Mouse (Mus musculus): Measurements from ENCODE around the gene Tenm2. TPM values are rescaled to one million over a fixed set of nuclear protein-coding genes. Genes with fewer than 3 reads are reported as not detected.
A peak's percentile ranks its signal among the peaks of the same experiment; 100 is the strongest.

Tenm2 gene
- polyA plus RNA-seq (2015; fragmentation: Nextera tagmentation; extraction: Ambion mirVana) = 5.1 and 8.3 TPM in 2 replicates

GRCm38 (mm10) chr11:37235914-37236600 lies at the start of gene Tenm2:
Gene Tenm2, minus strand, starts transcription at chr11:37235964.
- Histone ChIP-seq H3K27ac (peak within 1 kb of the TSS; percentile 88), H3K4me3 (peak within 1 kb of the TSS; percentile 69), H3K4me1 (peaks cover 14% of the 10 kb centered on the region), H3K9me3 (no peaks in the 10 kb centered on the region), H3K27me3 (peaks cover 41% of the 10 kb centered on the region), H3K9ac (peak within 1 kb of the TSS; percentile 79), H3K4me2 (peak within 1 kb of the TSS; percentile 80), H3K36me3 (no peaks in the 10 kb centered on the region)
- whole genome bisulfite sequencing = under 1% methylated on average over 59 of the region's 59 CpGs
- peak; percentile 90 for ATAC-seq (ENCODE audit: insufficient number of reproducible peaks, insufficient read depth, low FRiP score, low TSS enrichment, low read depth)

DNA sequence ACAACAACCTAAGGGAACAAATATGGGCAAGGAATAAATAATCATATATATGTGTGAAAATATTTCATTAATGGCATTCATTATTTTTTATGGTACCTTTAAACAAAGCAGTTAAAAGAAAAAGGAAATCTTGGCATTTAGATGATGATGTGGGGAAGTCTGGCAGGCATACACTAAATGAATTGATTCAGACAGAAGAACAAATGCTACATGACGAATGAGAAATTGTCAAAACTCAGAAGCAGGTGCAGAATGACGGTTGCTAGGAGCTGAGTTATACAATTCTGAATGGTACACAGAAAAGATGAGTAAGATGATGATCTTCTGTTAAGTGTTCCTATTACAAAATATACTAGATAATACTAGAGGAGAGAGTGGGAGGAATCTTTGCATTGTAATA lies 49.4 kb upstream of the Tenm2 start:
- WGBS = 74% methylated on average over 2 of the region's 2 CpGs
- H3K4me1 ChIP-seq = no peaks in the 10 kb centered on the region
- H3K9ac ChIP-seq = no peak overlapping the region

GRCm38 (mm10) chr11:37248796-37249195 lies 13.0 kb upstream of the Tenm2 start:
- 72% methylated on average over 2 of the region's 2 CpGs for WGBS
- Histone ChIP-seq H3K36me3 (no peaks in the 10 kb centered on the region), H3K27me3 (no peaks in the 10 kb centered on the region), H3K9ac (no peak overlapping the region), H3K4me2 (no peak overlapping the region), H3K27ac (no peak overlapping the region), H3K4me1 (no peaks in the 10 kb centered on the region), H3K9me3 (no peaks in the 10 kb centered on the region), H3K4me3 (no peak overlapping the region)
- no peak for ATAC-seq (ENCODE audit: insufficient number of reproducible peaks, insufficient read depth, low FRiP score, low TSS enrichment, low read depth)

More for the DNA sequence above, 49.4 kb upstream of the Tenm2 start:
- no peak overlapping the region for H3K4me3 ChIP-seq
- no peaks in the 10 kb centered on the region for H3K36me3 ChIP-seq
- no peak overlapping the region for H3K27ac ChIP-seq
- H3K4me2 ChIP-seq = no peak overlapping the region
- no peak for ATAC-seq (ENCODE audit: insufficient number of reproducible peaks, insufficient read depth, low FRiP score, low TSS enrichment, low read depth)
- H3K27me3 ChIP-seq = no peaks in the 10 kb centered on the region
- H3K9me3 ChIP-seq = no peaks in the 10 kb centered on the region

GRCm38 (mm10) chr11:37237096-37237725 lies 1.4 kb upstream of the Tenm2 start:
- peak overlapping the region; percentile 88 for H3K27ac ChIP-seq
- no peak for ATAC-seq (ENCODE audit: insufficient number of reproducible peaks, insufficient read depth, low FRiP score, low TSS enrichment, low read depth)
- H3K4me1 ChIP-seq = peaks cover 14% of the 10 kb centered on the region
- H3K27me3 ChIP-seq = peaks cover 36% of the 10 kb centered on the region
- peak overlapping the region; percentile 69 for H3K4me3 ChIP-seq
- H3K36me3 ChIP-seq = no peaks in the 10 kb centered on the region
- WGBS = 25% methylated on average over 7 of the region's 7 CpGs
- H3K9me3 ChIP-seq = no peaks in the 10 kb centered on the region
- peak overlapping the region; percentile 79 for H3K9ac ChIP-seq
- peak overlapping the region; percentile 80 for H3K4me2 ChIP-seq

GRCm38 (mm10) chr11:37236601-37237083 lies 878 bp upstream of the Tenm2 start:
- WGBS = 0% methylated on average over 31 of the region's 31 CpGs
- Histone ChIP-seq H3K27ac (peak overlapping the region; percentile 88), H3K27me3 (peaks cover 37% of the 10 kb centered on the region), H3K9me3 (no peaks in the 10 kb centered on the region), H3K4me1 (peaks cover 14% of the 10 kb centered on the region), H3K4me2 (peak overlapping the region; percentile 80), H3K9ac (peak overlapping the region; percentile 79), H3K4me3 (peak overlapping the region; percentile 69), H3K36me3 (no peaks in the 10 kb centered on the region)
- ATAC-seq (ENCODE audit: insufficient number of reproducible peaks, insufficient read depth, low FRiP score, low TSS enrichment, low read depth) = peak; percentile 79

- peaks cover 41% of the 10 kb centered on the region for H3K27me3 ChIP-seq
- no peaks in the 10 kb centered on the region for H3K9me3 ChIP-seq
- peak overlapping the region; percentile 79 for H3K9ac ChIP-seq
- ATAC-seq (ENCODE audit: insufficient number of reproducible peaks, insufficient read depth, low FRiP score, low TSS enrichment, low read depth) = no peak
- H3K36me3 ChIP-seq = no peaks in the 10 kb centered on the region
- no peak overlapping the region for H3K27ac ChIP-seq
- 6% methylated on average over 18 of the region's 18 CpGs for WGBS
- peak overlapping the region; percentile 80 for H3K4me2 ChIP-seq
- peaks cover 14% of the 10 kb centered on the region for H3K4me1 ChIP-seq
- H3K4me3 ChIP-seq = peak overlapping the region; percentile 69
Measured at GRCm38 (mm10) chr11:37235021-37235795, 556 bp downstream of the Tenm2 start.

- ATAC-seq (ENCODE audit: insufficient number of reproducible peaks, insufficient read depth, low FRiP score, low TSS enrichment, low read depth) = no peak
- Histone ChIP-seq H3K27ac (no peak overlapping the region), H3K36me3 (no peaks in the 10 kb centered on the region), H3K9me3 (no peaks in the 10 kb centered on the region), H3K9ac (no peak overlapping the region), H3K4me3 (no peak overlapping the region), H3K27me3 (peaks cover 5% of the 10 kb centered on the region; the same call in 1 of the 2 replicates), H3K4me2 (no peak overlapping the region), H3K4me1 (no peaks in the 10 kb centered on the region)
- 77% methylated on average over 1 of the region's 1 CpGs for WGBS
Measured at GRCm38 (mm10) chr11:37227404-37227803, 8.4 kb downstream of the Tenm2 start.

DNA sequence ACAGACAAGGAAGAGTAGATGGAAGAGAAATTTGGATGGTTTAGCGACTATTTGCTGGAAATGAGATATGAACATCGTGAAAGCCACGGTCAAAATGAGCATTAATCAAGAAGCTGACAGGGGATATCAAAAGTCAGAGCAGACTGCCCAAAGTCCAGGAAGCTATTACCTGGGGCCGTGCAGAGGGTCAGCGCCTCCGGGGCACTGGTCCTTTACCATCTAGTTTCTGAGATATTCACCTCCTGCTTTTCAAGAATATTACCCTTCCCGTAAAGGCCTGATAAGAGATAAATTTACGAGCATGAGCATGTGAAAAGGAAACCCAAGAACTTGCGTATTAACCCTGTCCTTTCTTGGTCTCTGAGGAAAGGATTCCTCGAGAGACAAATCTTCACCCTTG lies 8.8 kb downstream of the Tenm2 start:
- H3K9ac ChIP-seq = no peak overlapping the region
- no peak overlapping the region for H3K4me2 ChIP-seq
- no peaks in the 10 kb centered on the region for H3K4me1 ChIP-seq
- H3K27ac ChIP-seq = no peak overlapping the region
- H3K27me3 ChIP-seq = peaks cover 5% of the 10 kb centered on the region; the same call in 1 of the 2 replicates
- H3K4me3 ChIP-seq = no peak overlapping the region
- WGBS = 67% methylated on average over 10 of the region's 10 CpGs
- H3K9me3 ChIP-seq = no peaks in the 10 kb centered on the region
- no peak for ATAC-seq (ENCODE audit: insufficient number of reproducible peaks, insufficient read depth, low FRiP score, low TSS enrichment, low read depth)
- H3K36me3 ChIP-seq = no peaks in the 10 kb centered on the region

GRCm38 (mm10) chr11:37222737-37223136 lies 13.0 kb downstream of the Tenm2 start:
- no peak overlapping the region for H3K4me3 ChIP-seq
- H3K9me3 ChIP-seq = no peaks in the 10 kb centered on the region
- no peaks in the 10 kb centered on the region for H3K27me3 ChIP-seq
- no peak overlapping the region for H3K9ac ChIP-seq
- no peak for ATAC-seq (ENCODE audit: insufficient number of reproducible peaks, insufficient read depth, low FRiP score, low TSS enrichment, low read depth)
- 65% methylated on average over 2 of the region's 2 CpGs for WGBS
- H3K4me2 ChIP-seq = no peak overlapping the region
- no peaks in the 10 kb centered on the region for H3K36me3 ChIP-seq
- H3K27ac ChIP-seq = no peak overlapping the region
- H3K4me1 ChIP-seq = no peaks in the 10 kb centered on the region

GRCm38 (mm10) chr11:37222056-37222455 lies 13.7 kb downstream of the Tenm2 start:
- ATAC-seq (ENCODE audit: insufficient number of reproducible peaks, insufficient read depth, low FRiP score, low TSS enrichment, low read depth) = no peak
- Histone ChIP-seq H3K9me3 (no peaks in the 10 kb centered on the region), H3K27me3 (no peaks in the 10 kb centered on the region), H3K36me3 (no peaks in the 10 kb centered on the region), H3K4me2 (no peak overlapping the region), H3K9ac (no peak overlapping the region), H3K27ac (no peak overlapping the region), H3K4me3 (no peak overlapping the region), H3K4me1 (no peaks in the 10 kb centered on the region)
- WGBS = 87% methylated on average over 2 of the region's 2 CpGs

GRCm38 (mm10) chr11:37220921-37221320 lies 14.8 kb downstream of the Tenm2 start:
- no peak for ATAC-seq (ENCODE audit: insufficient number of reproducible peaks, insufficient read depth, low FRiP score, low TSS enrichment, low read depth)
- H3K4me2 ChIP-seq = no peak overlapping the region
- no peak overlapping the region for H3K4me3 ChIP-seq
- no peaks in the 10 kb centered on the region for H3K27me3 ChIP-seq
- no peaks in the 10 kb centered on the region for H3K36me3 ChIP-seq
- no peaks in the 10 kb centered on the region for H3K9me3 ChIP-seq
- 60% methylated on average over 6 of the region's 6 CpGs for WGBS
- no peak overlapping the region for H3K27ac ChIP-seq
- no peak overlapping the region for H3K9ac ChIP-seq
- no peaks in the 10 kb centered on the region for H3K4me1 ChIP-seq
